Mouse (Mus musculus) erythroblast, embryonic 14.5 days (primary cell): Measurements from ENCODE around the gene Ptgds. TPM values are rescaled to one million over a fixed set of nuclear protein-coding genes. Genes with fewer than 3 reads are reported as not detected.
A peak's percentile ranks its signal among the peaks of the same experiment; 100 is the strongest.

ENCODE experiments used
- H3K27me3 ChIP-seq: 2 replicates; pipeline ENCODE4 v1.6.1; 2012; ENCODE audit warnings: inconsistent platforms; ENCODE audit not compliant: control insufficient read depth
- H3K36me3 ChIP-seq: 2 replicates; pipeline ENCODE4 v1.6.1; 2012; ENCODE audit warnings: mild to moderate bottlenecking, inconsistent platforms; ENCODE audit not compliant: control insufficient read depth
- H3K4me1 ChIP-seq: 2 replicates; pipeline ENCODE4 v1.6.1; 2012; ENCODE audit warnings: inconsistent platforms; ENCODE audit not compliant: control insufficient read depth
- H3K4me3 ChIP-seq: replicated peaks from 2 replicates; pipeline ENCODE3; 2012; ENCODE audit warnings: moderate library complexity, mild to moderate bottlenecking, inconsistent platforms
- H3K9me3 ChIP-seq: 2 replicates; pipeline ENCODE4 v1.6.1; 2012; ENCODE audit warnings: low read length, inconsistent platforms, mixed read lengths; ENCODE audit not compliant: control insufficient read depth
- GATA1 ChIP-seq: IDR thresholded peaks from 2 replicates; pipeline ENCODE4 v1.6.1; 2012; ENCODE audit warnings: low read length, inconsistent platforms, mixed read lengths
- TAL1 ChIP-seq: IDR thresholded peaks from 3 replicates; pipeline ENCODE4 v1.6.1; 2012; ENCODE audit warnings: low read length, inconsistent platforms, mixed read lengths
- polyA plus RNA-seq: library from polyadenylated mRNA; stranded (reverse); fragments of >175 nt; gene quantifications from 2 replicates; pipeline ENCODE4 v1.2.3, GENCODE M21; 2012

The Ptgds gene
- polyA plus RNA-seq, 1 experiment, result not detected

DNA sequence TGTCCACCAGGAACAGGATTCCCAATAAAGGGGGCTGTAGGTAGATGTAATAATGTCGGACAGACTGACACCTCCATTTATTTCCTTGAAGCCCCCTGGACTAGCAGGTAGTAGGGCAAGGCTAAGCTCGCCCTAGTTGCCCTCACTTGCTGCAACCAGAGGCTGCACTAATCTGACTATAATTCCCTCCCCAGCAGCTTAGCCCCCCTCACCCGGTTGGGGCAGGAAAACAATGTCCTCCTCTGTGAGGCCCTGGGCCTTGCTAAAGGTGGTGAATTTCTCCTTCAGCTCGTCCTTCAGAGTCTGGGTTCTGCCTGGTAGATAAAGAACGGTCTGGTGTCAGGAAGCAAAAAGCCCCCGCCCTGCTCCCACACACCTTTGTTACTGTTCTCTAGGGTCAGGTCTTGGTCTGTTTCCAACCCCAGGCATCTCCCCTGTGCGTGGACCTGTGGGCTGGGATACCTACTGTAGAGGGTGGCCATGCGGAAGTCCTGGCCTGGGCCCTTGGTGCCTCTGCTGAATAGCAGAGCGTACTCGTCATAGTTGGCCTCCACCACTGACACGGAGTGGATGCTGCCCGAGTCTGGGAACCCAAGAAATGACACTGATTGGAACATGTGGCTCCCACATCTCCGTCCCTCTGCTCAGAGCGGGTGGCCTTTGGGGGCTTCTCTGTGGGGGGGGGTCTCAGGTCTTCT is 2.1 kb downstream of the Ptgds start:
- peaks cover 2% of the 10 kb centered on the region for H3K4me1 ChIP-seq
- H3K27me3 ChIP-seq, result no peaks in the 10 kb centered on the region
- H3K36me3 ChIP-seq, result no peaks in the 10 kb centered on the region
- no peaks in the 10 kb centered on the region for H3K9me3 ChIP-seq
- H3K4me3 ChIP-seq, result no peak overlapping the region
- no peak for TF ChIP-seq TAL1
- TF ChIP-seq GATA1, result no peak

DNA sequence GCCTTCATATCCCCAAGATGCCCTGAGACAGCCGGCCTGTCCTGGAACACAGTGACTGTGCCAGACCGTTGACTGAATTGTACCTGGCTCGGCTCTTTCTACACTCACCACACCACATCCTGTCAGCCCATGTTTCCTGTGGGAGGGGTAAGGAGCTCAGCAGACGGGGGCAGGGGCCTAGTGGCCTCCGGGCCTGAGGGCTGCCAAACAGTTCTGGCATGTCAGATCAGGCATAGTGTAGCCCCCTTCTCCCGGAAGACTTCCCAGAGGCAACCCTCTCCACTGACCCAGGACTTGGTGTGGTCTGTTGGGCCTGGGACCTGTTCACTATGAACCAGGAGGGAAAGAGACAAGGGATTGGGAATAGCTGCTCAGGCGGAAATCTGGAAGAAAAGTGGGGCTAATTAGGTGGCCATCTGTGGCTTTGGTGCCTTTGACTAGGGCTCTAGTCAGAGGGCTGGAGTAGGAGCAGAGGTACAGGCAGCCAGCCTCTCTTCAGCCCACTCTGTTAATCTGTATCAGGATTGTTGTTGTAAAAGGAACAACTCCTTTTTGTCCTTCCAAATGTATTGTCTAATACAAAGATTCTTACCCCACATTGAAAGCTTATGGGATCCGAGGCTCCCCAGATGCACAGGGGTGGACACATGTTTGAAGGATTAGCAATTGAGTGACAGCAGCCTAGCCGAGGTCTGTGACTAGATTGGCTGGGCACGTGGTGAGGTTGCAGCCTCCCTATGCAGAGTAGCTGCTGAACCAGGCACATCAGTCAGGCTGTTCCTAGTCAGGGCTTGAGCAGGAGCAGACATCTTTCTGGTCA is 3.8 kb downstream of the Ptgds start:
- no peaks in the 10 kb centered on the region for H3K27me3 ChIP-seq
- TF ChIP-seq TAL1 (no peak), GATA1 (no peak)
- no peak overlapping the region for H3K4me3 ChIP-seq
- H3K4me1 ChIP-seq, result peaks cover 9% of the 10 kb centered on the region
- H3K36me3 ChIP-seq, result no peaks in the 10 kb centered on the region
- H3K9me3 ChIP-seq, result no peaks in the 10 kb centered on the region

DNA sequence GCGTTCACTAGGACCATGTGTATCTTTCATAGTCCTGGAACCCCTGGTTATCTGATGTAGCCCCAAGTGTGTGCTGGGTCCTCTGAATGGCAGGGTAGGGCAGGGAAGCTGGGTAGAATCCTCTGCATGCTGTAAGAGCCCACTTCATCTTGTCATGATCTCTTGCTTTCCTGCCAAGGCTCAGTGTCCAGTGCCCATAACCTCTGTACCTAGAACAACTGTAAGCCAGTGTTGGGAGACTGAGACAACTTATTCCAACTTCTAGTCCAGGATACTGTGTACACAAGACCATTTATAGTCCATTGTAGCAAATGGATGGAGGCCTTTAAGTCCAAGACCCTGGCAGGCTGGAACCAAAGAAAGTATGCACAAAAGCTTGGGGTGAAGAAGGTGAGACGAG is 4.6 kb downstream of the Ptgds start:
- H3K36me3 ChIP-seq, result no peaks in the 10 kb centered on the region
- H3K4me1 ChIP-seq, result peaks cover 16% of the 10 kb centered on the region
- H3K4me3 ChIP-seq, result no peak overlapping the region
- no peaks in the 10 kb centered on the region for H3K9me3 ChIP-seq
- H3K27me3 ChIP-seq, result no peaks in the 10 kb centered on the region
- TF ChIP-seq GATA1, result no peak
- no peak for TF ChIP-seq TAL1

DNA sequence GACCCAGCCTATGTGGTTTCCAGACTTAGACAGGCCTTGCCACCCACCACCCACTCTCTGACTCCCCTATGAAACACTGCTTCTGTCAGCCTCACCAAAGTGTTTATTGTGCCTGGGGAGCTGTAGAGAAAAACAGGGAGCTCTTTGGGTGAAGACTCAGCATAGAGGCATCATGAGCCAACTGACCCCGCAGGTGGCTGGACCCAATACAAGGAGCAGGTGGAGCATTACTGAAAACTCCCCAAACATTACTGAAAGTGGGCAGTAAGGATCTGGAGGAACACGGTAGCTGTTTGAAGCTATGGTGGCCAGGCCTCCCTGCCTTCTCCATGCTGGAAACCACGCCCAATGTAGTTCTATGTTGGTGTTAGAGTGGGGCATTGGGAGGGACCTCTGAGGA is 6.2 kb downstream of the Ptgds start:
- no peaks in the 10 kb centered on the region for H3K27me3 ChIP-seq
- no peak overlapping the region for H3K4me3 ChIP-seq
- H3K4me1 ChIP-seq, result peaks cover 33% of the 10 kb centered on the region
- no peak for TF ChIP-seq GATA1
- no peak for TF ChIP-seq TAL1
- H3K36me3 ChIP-seq, result peaks cover 6% of the 10 kb centered on the region
- no peaks in the 10 kb centered on the region for H3K9me3 ChIP-seq

DNA sequence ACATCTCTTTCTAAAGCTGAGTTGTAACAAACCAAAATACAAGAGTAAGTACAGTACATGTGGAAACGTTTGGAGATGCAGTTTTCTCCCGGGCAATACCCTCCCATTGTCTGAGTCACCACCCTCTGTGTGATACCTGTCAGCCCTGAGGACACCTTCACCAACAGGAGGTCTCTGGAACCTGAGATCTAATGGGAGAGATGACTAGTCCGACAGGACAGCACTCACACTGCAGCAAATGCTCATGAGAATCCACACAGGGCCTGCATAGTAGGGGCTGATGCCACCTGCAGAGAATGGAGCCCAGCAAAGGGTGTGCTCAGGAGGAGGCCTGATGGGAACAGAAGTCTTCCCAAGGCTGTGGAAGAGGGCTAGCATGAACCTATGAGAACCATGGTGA is 8.4 kb downstream of the Ptgds start:
- Histone ChIP-seq H3K27me3 (no peaks in the 10 kb centered on the region), H3K4me3 (peak overlapping the region; percentile 72), H3K4me1 (peaks cover 46% of the 10 kb centered on the region), H3K9me3 (no peaks in the 10 kb centered on the region), H3K36me3 (peaks cover 18% of the 10 kb centered on the region)
- TF ChIP-seq TAL1 (no peak), GATA1 (no peak)

DNA sequence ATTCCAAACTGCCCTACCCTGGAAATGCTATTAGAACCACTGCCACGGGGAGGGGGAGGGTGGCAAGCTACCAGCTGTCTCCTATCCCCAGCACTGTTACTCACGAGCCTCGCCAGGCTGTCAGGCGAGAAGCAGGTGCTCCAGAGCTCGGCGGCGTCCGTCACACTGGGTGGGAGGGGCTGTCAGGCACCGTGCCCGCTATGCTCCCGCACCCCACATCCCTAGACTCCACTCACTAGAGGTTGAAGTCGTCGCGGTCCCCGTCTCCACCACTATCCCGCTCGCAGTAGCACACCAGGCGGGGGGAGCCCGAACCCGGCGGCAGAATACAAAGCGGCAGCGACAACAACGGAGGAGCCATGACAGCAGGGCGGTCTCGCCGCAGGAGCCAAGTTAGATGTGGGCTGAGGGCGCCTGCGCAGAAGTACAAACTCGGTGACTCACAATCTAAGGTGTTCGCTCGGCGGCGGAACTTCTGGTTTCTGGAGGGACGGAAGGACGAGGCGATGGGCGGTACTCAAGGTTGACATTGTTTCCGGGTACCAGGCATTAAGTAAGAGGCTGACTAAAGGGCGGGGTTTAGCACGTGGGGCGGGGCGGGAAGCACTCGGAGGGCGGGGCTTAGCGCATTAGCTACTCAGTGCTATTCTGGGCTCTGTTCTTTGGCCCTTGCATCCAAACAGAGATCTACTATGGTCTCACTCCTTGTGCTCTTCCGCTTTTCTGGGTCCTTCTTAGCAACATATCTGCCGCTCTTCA is 9.1 kb downstream of the Ptgds start, which contains the start of gene Paxx:
Paxx (minus strand) TSS at position 544 of the 759 bp plus-strand sequence.
- Histone ChIP-seq H3K4me1 (peaks cover 49% of the 10 kb centered on the region), H3K36me3 (peaks cover 18% of the 10 kb centered on the region), H3K9me3 (no peaks in the 10 kb centered on the region), H3K27me3 (no peaks in the 10 kb centered on the region), H3K4me3 (peak within 1 kb of the TSS; percentile 72)
- no peak for TF ChIP-seq GATA1
- no peak for TF ChIP-seq TAL1

DNA sequence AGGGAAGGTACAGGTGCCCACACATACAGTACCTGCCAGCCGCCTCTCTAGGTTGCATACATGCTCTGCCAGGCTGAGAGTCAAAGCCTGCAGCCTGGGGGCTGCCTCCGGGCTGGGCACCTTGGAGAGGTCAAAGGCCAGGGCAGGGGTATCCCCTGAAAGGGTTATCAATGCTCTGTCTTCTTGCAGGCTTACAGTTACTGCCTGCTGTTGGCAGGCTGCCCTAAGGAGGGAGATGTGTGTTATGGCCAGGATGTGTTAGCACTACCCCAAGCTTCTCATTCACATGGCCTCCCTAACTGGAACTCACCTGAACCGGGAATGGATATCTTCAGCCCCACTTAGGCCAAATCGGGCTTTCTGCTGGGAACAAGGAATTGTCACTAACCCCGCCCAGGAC is 9.7 kb downstream of the Ptgds start:
- H3K4me1 ChIP-seq, result peaks cover 46% of the 10 kb centered on the region
- peaks cover 18% of the 10 kb centered on the region for H3K36me3 ChIP-seq
- peak overlapping the region; percentile 72 for H3K4me3 ChIP-seq
- H3K27me3 ChIP-seq, result no peaks in the 10 kb centered on the region
- no peak for TF ChIP-seq TAL1
- no peaks in the 10 kb centered on the region for H3K9me3 ChIP-seq

DNA sequence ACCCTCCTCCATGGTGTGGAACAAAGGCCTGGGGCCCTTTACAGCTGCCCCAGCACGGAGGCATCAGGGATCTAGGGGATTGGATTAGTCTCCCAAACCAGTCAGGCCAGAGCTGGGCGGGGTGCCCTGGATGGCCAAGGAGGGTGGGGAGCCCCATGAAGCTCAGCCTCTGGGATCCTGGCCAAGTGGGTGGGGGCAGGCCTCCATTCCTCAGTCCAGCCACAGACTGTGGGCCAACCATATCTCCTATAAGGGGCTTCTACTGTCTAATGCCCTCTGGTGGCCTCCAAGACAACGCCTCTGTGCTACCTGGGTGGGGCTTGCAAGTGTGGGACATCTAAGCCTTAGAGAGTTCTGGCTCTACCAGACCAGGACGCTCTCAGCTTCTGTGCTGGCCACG is 10.9 kb downstream of the Ptgds start:
- Histone ChIP-seq H3K4me1 (peaks cover 46% of the 10 kb centered on the region), H3K27me3 (no peaks in the 10 kb centered on the region), H3K4me3 (no peak overlapping the region), H3K36me3 (peaks cover 18% of the 10 kb centered on the region), H3K9me3 (no peaks in the 10 kb centered on the region)
- TF ChIP-seq TAL1 (no peak), GATA1 (no peak)
